Mouse (Mus musculus): ENCODE measurements around the gene Rufy1. TPM values are rescaled to one million over a fixed set of nuclear protein-coding genes. Genes with fewer than 3 reads are reported as not detected.
A peak's percentile ranks its signal among the peaks of the same experiment; 100 is the strongest.

Gene Rufy1
- polyA plus RNA-seq, 1 experiment from 2014 or later: 21.6 TPM

DNA sequence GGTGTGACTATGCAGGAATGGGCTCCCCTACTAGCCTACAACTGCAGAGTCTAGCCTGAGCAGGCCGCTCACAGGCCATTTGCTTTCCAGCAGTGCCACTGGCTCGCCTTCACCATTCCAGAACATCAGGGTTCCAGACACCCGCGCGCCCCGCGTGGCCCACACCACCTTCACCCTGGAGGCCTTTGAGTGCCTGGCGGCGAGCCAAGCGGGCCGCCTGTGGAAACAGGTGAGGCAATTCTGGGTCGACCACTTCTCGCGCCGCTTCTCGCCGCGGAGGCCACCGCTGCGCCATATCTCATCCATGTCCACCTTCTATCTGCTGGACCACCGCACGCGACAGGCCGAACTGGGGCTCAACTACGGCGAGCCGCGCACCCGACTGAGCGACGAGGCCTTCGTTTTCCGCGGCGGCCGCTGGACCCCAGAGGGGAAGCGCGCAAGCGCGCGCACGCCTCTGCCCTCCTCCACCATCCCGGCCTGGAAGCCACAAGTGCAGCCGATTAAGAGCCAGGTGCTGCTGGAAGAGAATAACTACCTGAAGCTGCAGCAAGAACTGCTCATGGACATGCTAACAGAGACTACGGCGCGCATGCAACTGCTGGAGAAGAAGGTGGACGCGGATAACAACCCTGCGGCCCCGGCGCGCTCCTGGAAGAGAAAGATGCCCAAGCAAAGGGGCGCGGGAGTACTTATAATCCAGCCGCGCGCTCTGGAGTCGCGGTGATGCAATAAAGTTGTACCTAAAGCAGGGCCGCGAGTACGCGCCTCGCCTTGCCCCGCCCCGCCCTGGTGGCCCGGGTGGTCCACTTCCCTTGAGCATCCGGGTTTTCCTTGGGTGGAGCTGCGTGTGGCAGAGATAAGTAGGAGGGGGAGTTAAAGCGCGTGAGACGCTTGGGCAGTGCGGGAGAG lies 71.7 kb downstream of the Rufy1 start:
- Histone ChIP-seq H3K36me3 (ENCODE audit: control insufficient read depth, insufficient read depth, low read length) (no peaks in the 10 kb centered on the region), H3K9me3 (ENCODE audit: control insufficient read depth, low read length) (no peaks in the 10 kb centered on the region), H3K27me3 (replicated peaks; ENCODE audit: control insufficient read depth, insufficient read depth, low read length) (no peaks in the 10 kb centered on the region), H3K4me3 (ENCODE audit: low read depth, low read length) (peak overlapping the region; percentile 57), H3K27ac (ENCODE audit: low read depth) (0 out of 2 replicates have a peak overlapping the region, but pooled peaks have one; percentile 22), H3K4me2 (ENCODE audit: low read length) (peak overlapping the region; percentile 90), H3K9ac (ENCODE audit: low read length) (peak overlapping the region; percentile 52), H3K4me1 (replicated peaks; ENCODE audit: control insufficient read depth, insufficient read depth, low read length) (no peaks in the 10 kb centered on the region)
- DNase-seq (ENCODE audit: low spot score): peak; percentile 84
- ATAC-seq (replicated peaks; ENCODE audit: low FRiP score, low TSS enrichment, low read depth): peak; percentile 57
- 2% methylated on average over 74 of the region's 74 CpGs for WGBS

DNA sequence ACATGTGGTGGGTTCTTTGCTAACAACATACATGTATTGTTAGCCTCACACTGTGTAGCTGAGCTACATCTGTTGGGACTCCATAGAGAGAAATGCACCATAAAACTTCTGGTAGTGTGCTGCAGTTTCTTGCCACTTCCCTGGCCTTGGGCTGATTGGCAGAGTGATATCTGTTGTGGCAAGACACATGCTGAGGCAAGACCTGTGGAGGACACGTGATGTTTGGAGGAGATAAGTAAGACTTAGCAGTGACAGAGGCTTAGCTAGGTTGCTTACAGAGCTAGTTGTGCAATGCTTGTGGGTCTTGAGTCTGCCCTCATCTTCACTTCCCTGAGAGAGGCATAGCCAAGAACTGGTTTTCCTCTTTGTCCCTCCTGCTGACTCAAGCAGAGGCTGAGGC lies 75.5 kb downstream of the Rufy1 start:
- H3K9me3 ChIP-seq (ENCODE audit: control insufficient read depth, low read length): no peaks in the 10 kb centered on the region
- WGBS: 58% methylated on average over 1 of the region's 1 CpGs
- no peak for ATAC-seq (replicated peaks; ENCODE audit: low FRiP score, low TSS enrichment, low read depth)
- no peaks in the 10 kb centered on the region for H3K27me3 ChIP-seq (replicated peaks; ENCODE audit: control insufficient read depth, insufficient read depth, low read length)
- no peaks in the 10 kb centered on the region for H3K4me1 ChIP-seq (replicated peaks; ENCODE audit: control insufficient read depth, insufficient read depth, low read length)
- H3K4me2 ChIP-seq (ENCODE audit: low read length): no peak overlapping the region
- peak overlapping the region; percentile 13; the same call in 1 of the 2 replicates for H3K27ac ChIP-seq (ENCODE audit: low read depth)
- no peak overlapping the region for H3K9ac ChIP-seq (ENCODE audit: low read length)
- H3K36me3 ChIP-seq (ENCODE audit: control insufficient read depth, insufficient read depth, low read length): no peaks in the 10 kb centered on the region
- no peak for DNase-seq (ENCODE audit: low spot score)
- H3K4me3 ChIP-seq (ENCODE audit: low read depth, low read length): no peak overlapping the region

DNA sequence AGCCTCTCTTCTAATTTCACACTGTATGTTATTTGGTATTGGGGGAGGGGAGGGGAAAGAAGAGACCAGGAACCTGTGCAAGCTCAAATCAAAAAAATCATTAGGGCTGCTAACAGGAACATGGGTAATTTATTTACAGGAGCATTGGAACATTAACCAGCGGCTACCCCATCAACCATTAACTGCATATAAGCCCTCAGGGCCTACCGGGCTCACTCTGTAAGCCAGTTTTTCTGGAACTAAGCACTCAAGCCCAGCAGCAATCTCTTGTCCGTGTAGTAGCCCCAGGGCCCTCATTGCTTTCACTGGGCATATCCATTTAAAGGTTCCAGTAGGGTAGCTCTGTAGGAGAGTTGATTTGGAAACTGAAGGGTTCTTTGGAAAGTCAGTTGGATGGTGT lies 76.1 kb downstream of the Rufy1 start:
- Histone ChIP-seq H3K27ac (ENCODE audit: low read depth) (peak overlapping the region; percentile 13; the same call in 1 of the 2 replicates), H3K36me3 (ENCODE audit: control insufficient read depth, insufficient read depth, low read length) (no peaks in the 10 kb centered on the region), H3K4me2 (ENCODE audit: low read length) (no peak overlapping the region), H3K27me3 (replicated peaks; ENCODE audit: control insufficient read depth, insufficient read depth, low read length) (no peaks in the 10 kb centered on the region), H3K4me1 (replicated peaks; ENCODE audit: control insufficient read depth, insufficient read depth, low read length) (no peaks in the 10 kb centered on the region), H3K9me3 (ENCODE audit: control insufficient read depth, low read length) (no peaks in the 10 kb centered on the region), H3K9ac (ENCODE audit: low read length) (no peak overlapping the region), H3K4me3 (ENCODE audit: low read depth, low read length) (no peak overlapping the region)
- WGBS: 54% methylated on average over 3 of the region's 3 CpGs
- ATAC-seq (replicated peaks; ENCODE audit: low FRiP score, low TSS enrichment, low read depth) (no peak), DNase-seq (ENCODE audit: low spot score) (peak; percentile 49)

DNA sequence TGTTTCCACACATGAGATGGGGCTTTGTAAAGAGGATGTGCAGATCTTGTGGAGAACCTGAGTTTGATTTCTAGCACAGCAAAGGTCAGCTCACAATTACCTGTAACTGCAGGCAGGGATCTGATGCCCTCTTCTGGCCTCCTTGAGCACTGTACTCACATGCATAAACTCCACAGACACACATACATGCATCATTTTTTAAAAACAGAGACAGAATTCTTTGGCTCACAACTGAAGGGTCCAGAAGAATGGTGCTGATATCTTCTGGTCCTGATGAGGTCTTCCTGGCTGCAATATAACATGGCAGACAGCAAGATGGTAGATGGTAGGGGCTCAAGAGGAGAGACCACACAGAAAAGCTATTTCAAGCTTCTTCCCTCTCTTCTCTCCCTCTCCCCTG lies 76.8 kb downstream of the Rufy1 start, which contains the start of gene Cby3:
Gene Cby3, plus strand, starts transcription at position 301 of the 400 bp plus-strand sequence.
- no peaks in the 10 kb centered on the region for H3K4me1 ChIP-seq (replicated peaks; ENCODE audit: control insufficient read depth, insufficient read depth, low read length)
- H3K27me3 ChIP-seq (replicated peaks; ENCODE audit: control insufficient read depth, insufficient read depth, low read length): no peaks in the 10 kb centered on the region
- no peaks in the 10 kb centered on the region for H3K9me3 ChIP-seq (ENCODE audit: control insufficient read depth, low read length)
- ATAC-seq (replicated peaks; ENCODE audit: low FRiP score, low TSS enrichment, low read depth) (no peak), DNase-seq (ENCODE audit: low spot score) (no peak)
- no peaks in the 10 kb centered on the region for H3K36me3 ChIP-seq (ENCODE audit: control insufficient read depth, insufficient read depth, low read length)
- no peak within 1 kb of the TSS for H3K9ac ChIP-seq (ENCODE audit: low read length)
- H3K4me3 ChIP-seq (ENCODE audit: low read depth, low read length): no peak within 1 kb of the TSS
- H3K4me2 ChIP-seq (ENCODE audit: low read length): no peak within 1 kb of the TSS
- peak within 1 kb of the TSS; percentile 13; the same call in 1 of the 2 replicates for H3K27ac ChIP-seq (ENCODE audit: low read depth)

DNA sequence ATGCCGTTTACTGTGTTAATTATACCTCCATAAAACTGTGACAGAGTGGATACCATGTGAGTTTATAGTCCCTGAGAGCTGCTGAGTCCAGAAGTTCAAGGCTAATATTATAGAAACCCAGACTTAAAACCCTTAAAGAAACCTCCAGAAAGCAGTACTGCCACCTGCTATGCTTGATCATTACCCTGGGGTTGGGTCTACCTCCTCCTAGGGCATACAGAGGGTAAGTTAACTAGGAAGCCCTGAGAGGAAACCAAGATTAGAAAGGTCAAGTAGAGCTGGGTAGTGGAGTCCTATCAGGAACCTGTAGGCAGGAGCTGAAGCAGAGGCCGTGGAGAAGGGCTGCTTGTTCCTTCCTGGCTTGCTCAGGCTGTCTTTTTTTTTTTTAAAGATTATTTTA lies 78.7 kb downstream of the Rufy1 start:
- H3K4me2 ChIP-seq (ENCODE audit: low read length): no peak overlapping the region
- DNase-seq (ENCODE audit: low spot score): no peak
- WGBS: 70% methylated on average over 2 of the region's 2 CpGs
- no peak overlapping the region for H3K27ac ChIP-seq (ENCODE audit: low read depth)
- no peak overlapping the region for H3K4me3 ChIP-seq (ENCODE audit: low read depth, low read length)
- H3K9ac ChIP-seq (ENCODE audit: low read length): no peak overlapping the region
- no peak for ATAC-seq (replicated peaks; ENCODE audit: low FRiP score, low TSS enrichment, low read depth)
- no peaks in the 10 kb centered on the region for H3K4me1 ChIP-seq (replicated peaks; ENCODE audit: control insufficient read depth, insufficient read depth, low read length)
- H3K9me3 ChIP-seq (ENCODE audit: control insufficient read depth, low read length): no peaks in the 10 kb centered on the region
- no peaks in the 10 kb centered on the region for H3K27me3 ChIP-seq (replicated peaks; ENCODE audit: control insufficient read depth, insufficient read depth, low read length)
- H3K36me3 ChIP-seq (ENCODE audit: control insufficient read depth, insufficient read depth, low read length): no peaks in the 10 kb centered on the region

DNA sequence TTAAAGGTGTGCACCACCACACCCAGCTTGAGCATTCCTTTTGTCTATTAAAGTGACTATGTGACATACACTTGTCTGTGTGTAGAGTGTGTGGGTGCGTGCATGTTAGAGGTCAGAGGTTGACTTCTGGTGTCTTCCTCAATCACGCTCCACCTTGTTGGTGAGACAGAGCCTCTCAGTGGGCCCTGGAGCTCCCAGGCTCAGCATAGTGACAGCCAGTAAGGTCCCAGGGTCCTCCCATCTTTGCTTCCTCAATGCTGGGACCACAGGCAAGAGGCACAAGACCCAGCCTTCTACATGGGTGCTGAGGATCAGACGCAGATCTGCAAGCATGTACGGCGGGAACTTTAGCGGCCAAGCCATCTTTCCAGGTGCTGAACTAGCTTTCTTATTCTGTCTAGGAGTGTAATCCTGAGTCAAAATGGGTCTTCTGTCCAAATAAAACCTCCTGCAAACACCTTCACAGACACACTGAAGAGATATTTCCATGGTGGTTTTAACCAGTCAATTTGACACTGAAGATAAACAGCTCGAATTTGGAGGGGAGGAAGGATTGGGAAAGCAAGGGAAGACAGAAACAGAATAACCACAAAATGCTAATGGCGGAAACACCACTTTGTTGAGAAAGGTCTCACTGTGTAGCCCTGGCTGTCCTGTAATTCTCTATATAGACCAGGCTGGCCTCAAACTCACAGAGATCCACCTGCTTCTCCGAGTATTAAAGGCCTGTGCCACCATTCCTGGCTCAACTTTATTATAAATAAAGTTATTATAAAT lies 84.5 kb downstream of the Rufy1 start:
- Histone ChIP-seq H3K9me3 (ENCODE audit: control insufficient read depth, low read length) (no peaks in the 10 kb centered on the region), H3K4me3 (ENCODE audit: low read depth, low read length) (no peak overlapping the region), H3K9ac (ENCODE audit: low read length) (no peak overlapping the region), H3K36me3 (ENCODE audit: control insufficient read depth, insufficient read depth, low read length) (no peaks in the 10 kb centered on the region), H3K4me2 (ENCODE audit: low read length) (no peak overlapping the region), H3K27me3 (replicated peaks; ENCODE audit: control insufficient read depth, insufficient read depth, low read length) (no peaks in the 10 kb centered on the region), H3K4me1 (replicated peaks; ENCODE audit: control insufficient read depth, insufficient read depth, low read length) (no peaks in the 10 kb centered on the region), H3K27ac (ENCODE audit: low read depth) (no peak overlapping the region)
- ATAC-seq (replicated peaks; ENCODE audit: low FRiP score, low TSS enrichment, low read depth): no peak
- 84% methylated on average over 9 of the region's 9 CpGs for WGBS
- no peak for DNase-seq (ENCODE audit: low spot score)

DNA sequence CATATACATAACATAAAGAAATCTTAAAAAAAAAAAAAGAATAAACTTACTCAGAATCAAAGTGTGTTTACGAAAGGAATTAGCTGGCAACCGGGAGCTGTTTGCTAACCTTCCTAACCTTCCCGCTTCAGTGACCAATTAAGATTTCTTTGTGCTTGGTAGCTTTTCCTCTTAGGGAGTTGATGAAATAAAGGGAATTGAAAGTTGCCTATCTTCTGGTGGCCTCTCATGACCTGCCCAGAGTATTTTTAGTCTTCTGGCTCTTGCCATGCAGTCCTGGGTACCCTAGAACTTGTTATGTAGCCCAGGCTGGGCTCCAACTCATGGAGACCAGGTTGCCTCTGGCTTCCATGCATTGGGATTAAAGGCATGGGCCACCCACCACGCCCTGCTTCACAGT lies 85.4 kb downstream of the Rufy1 start:
- Histone ChIP-seq H3K27ac (ENCODE audit: low read depth) (no peak overlapping the region), H3K4me1 (replicated peaks; ENCODE audit: control insufficient read depth, insufficient read depth, low read length) (no peaks in the 10 kb centered on the region), H3K36me3 (ENCODE audit: control insufficient read depth, insufficient read depth, low read length) (no peaks in the 10 kb centered on the region), H3K9ac (ENCODE audit: low read length) (no peak overlapping the region), H3K4me2 (ENCODE audit: low read length) (no peak overlapping the region), H3K9me3 (ENCODE audit: control insufficient read depth, low read length) (no peaks in the 10 kb centered on the region), H3K4me3 (ENCODE audit: low read depth, low read length) (no peak overlapping the region), H3K27me3 (replicated peaks; ENCODE audit: control insufficient read depth, insufficient read depth, low read length) (no peaks in the 10 kb centered on the region)
- 75% methylated on average over 4 of the region's 4 CpGs for WGBS
- ATAC-seq (replicated peaks; ENCODE audit: low FRiP score, low TSS enrichment, low read depth) (no peak), DNase-seq (ENCODE audit: low spot score) (no peak)
